Mouse (Mus musculus): ENCODE data around the gene Snx10.

GRCm38 (mm10) chr6:51573136-51573535 is 49.4 kb downstream of the Snx10 start:
- no peak for TF ChIP-seq CTCF (IDR thresholded peaks at IDR 0.05; ENCODE audit: extremely low read depth, insufficient read length, insufficient replicate concordance, low read depth, low read length)
- TF ChIP-seq POLR2A (IDR thresholded peaks at IDR 0.05; ENCODE audit: low read depth, low read length), result no peak
